In genomic region chr5:125057555-125058266, GRCm38 (mm10) we compare ENCODE assay signal across 8 mouse cellular contexts. TPM values are rescaled to one million over a fixed set of nuclear protein-coding genes. Genes with fewer than 3 reads are reported as not detected.
DNase-seq lines count a peak whose midpoint lies in the region; ATAC-seq and TF ChIP-seq lines count a peak whose summit lies in the region.

No protein-coding gene starts in this region.

- peak; percentile 4; the same call in 1 of the 2 replicates for ATAC-seq in hindbrain, embryonic 14.5 days (ENCODE audit: low FRiP score)
- peak; percentile 24 for ATAC-seq in lung, embryonic 15.5 days (ENCODE audit: borderline replicate concordance, extremely low read depth, low FRiP score, low TSS enrichment)

- no peak for DNase-seq in cerebellum, adult 2 months
- DNase-seq in cerebellum, adult 8-10 months: no peak
- DNase-seq in gastrocnemius, postnatal 10 days: peak; percentile 57
- DNase-seq in hindbrain, embryonic 14.5 days (ENCODE audit: low spot score): no peak
- DNase-seq in skeletal muscle tissue, adult 2 months (ENCODE audit: low read depth, low spot score): peak; percentile 51
- DNase-seq in urinary bladder, postnatal 25 days (ENCODE audit: low spot score): no peak

- peak overlapping the region; percentile 63 for H3K4me2 ChIP-seq in hindbrain, embryonic 14.5 days (replicated peaks)
- H3K4me2 ChIP-seq in lung, embryonic 15.5 days: peak overlapping the region; percentile 52

- H3K9me3 ChIP-seq in hindbrain, embryonic 14.5 days (ENCODE audit: control insufficient read depth, low read length): no peaks in the 10 kb centered on the region
- H3K9me3 ChIP-seq in lung, embryonic 15.5 days: no peaks in the 10 kb centered on the region

- no peak for TF ChIP-seq CTCF in cerebellum, adult 2 months (IDR thresholded peaks at IDR 0.05; ENCODE audit: borderline replicate concordance, insufficient read depth, low read depth, low read length)
- no peak for TF ChIP-seq CTCF in bone marrow macrophage, adult 2 months (IDR thresholded peaks at IDR 0.05; ENCODE audit: low read depth, low read length)

- H3K27ac ChIP-seq in cerebellum, adult 2 months (ENCODE audit: insufficient read depth, low read length): peak overlapping the region; percentile 64
- peak overlapping the region; percentile 67 for H3K27ac ChIP-seq in bone marrow macrophage, adult 2 months (ENCODE audit: insufficient read depth, low read depth, low read length)
- H3K27ac ChIP-seq in hindbrain, embryonic 14.5 days: peak overlapping the region; percentile 72
- H3K27ac ChIP-seq in lung, embryonic 15.5 days: peak overlapping the region; percentile 90

- peaks cover 79% of the 10 kb centered on the region for H3K4me1 ChIP-seq in cerebellum, adult 2 months (ENCODE audit: control insufficient read depth, insufficient read depth, low read length)
- peaks cover 65% of the 10 kb centered on the region for H3K4me1 ChIP-seq in bone marrow macrophage, adult 2 months (ENCODE audit: control insufficient read depth, insufficient read depth, low read length)
- peaks cover 40% of the 10 kb centered on the region for H3K4me1 ChIP-seq in hindbrain, embryonic 14.5 days (replicated peaks; ENCODE audit: control insufficient read depth, insufficient read depth, low read length)
- peaks cover 79% of the 10 kb centered on the region for H3K4me1 ChIP-seq in lung, embryonic 15.5 days

- H3K36me3 ChIP-seq in hindbrain, embryonic 14.5 days (replicated peaks; ENCODE audit: control insufficient read depth, insufficient read depth): peaks cover 13% of the 10 kb centered on the region
- peaks cover 14% of the 10 kb centered on the region; the same call in 1 of the 2 replicates for H3K36me3 ChIP-seq in lung, embryonic 15.5 days

- no peaks in the 10 kb centered on the region for H3K27me3 ChIP-seq in cerebellum, adult 2 months (ENCODE audit: control insufficient read depth, insufficient read depth, low read length)
- no peaks in the 10 kb centered on the region for H3K27me3 ChIP-seq in hindbrain, embryonic 14.5 days (ENCODE audit: control insufficient read depth, insufficient read depth, low read length)
- H3K27me3 ChIP-seq in lung, embryonic 15.5 days: no peaks in the 10 kb centered on the region

- WGBS in cerebellum, adult 2 months: 21% methylated on average over 29 of the region's 29 CpGs
- 7% methylated on average over 29 of the region's 29 CpGs for WGBS in hindbrain, embryonic 14.5 days
- WGBS in lung, embryonic 15.5 days: 15% methylated on average over 29 of the region's 29 CpGs

- H3K4me3 ChIP-seq in cerebellum, adult 2 months (replicated peaks; ENCODE audit: insufficient read depth, low read depth, low read length): peak overlapping the region; percentile 56
- peak overlapping the region; percentile 57 for H3K4me3 ChIP-seq in bone marrow macrophage, adult 2 months (ENCODE audit: insufficient read depth, low read length)
- H3K4me3 ChIP-seq in hindbrain, embryonic 14.5 days (replicated peaks; ENCODE audit: low read length): peak overlapping the region; percentile 27
- peak overlapping the region; percentile 26 for H3K4me3 ChIP-seq in lung, embryonic 15.5 days

- peak overlapping the region; percentile 56 for H3K9ac ChIP-seq in hindbrain, embryonic 14.5 days
- H3K9ac ChIP-seq in lung, embryonic 15.5 days: peak overlapping the region; percentile 20; the same call in 1 of the 2 replicates

- no peak for TF ChIP-seq POLR2A in cerebellum, adult 2 months (IDR thresholded peaks at IDR 0.05; ENCODE audit: borderline replicate concordance, insufficient read depth, low read length)
- no peak for TF ChIP-seq POLR2A in bone marrow macrophage, adult 2 months (IDR thresholded peaks at IDR 0.05; ENCODE audit: borderline replicate concordance, low read depth, low read length)

RNA-seq across cellular contexts. Expression of gene Rflna, which starts 54.7 kb away (rescaled TPM):
- polyA plus RNA-seq in cerebellum, adult 2 months (2012; rRNA removed): 0.61 and 1.4 TPM in 2 replicates
- not detected in 2 replicates for polyA plus RNA-seq in bone marrow macrophage, adult 2 months (2012; ENCODE audit: insufficient read depth, insufficient read length, missing spikeins)
- 1 to 10 TPM; 1.6 to 2.3 TPM for total RNA-seq in gastrocnemius, postnatal 10 days (2021)
- 5.8 and 6.4 TPM in 2 replicates for polyA plus RNA-seq in hindbrain, embryonic 14.5 days (2014; fragmentation: Nextera tagmentation; extraction: Ambion mirVana)
- polyA plus RNA-seq in lung, embryonic 15.5 days (2015; fragmentation: Nextera tagmentation; extraction: Ambion mirVana): 6.4 and 7.7 TPM in 2 replicates

Comparison
In these comparisons a context has a peak if more than half of its experiments do, and no peak if none do; other contexts are left out.
1. DNase-seq: peak in gastrocnemius, postnatal 10 days (single experiment) and skeletal muscle tissue, adult 2 months (single experiment); none in cerebellum, adult 2 months (0 of 2), cerebellum, adult 8-10 months (single experiment), hindbrain, embryonic 14.5 days (single experiment) and urinary bladder, postnatal 25 days (single experiment).
2. Peak in every context shown above with its lines, with median percentiles within 50 percentile points of each other: H3K27ac ChIP-seq and H3K4me3 ChIP-seq.